Mouse (Mus musculus) cerebellum, postnatal 4 days (tissue): ENCODE measurements around the gene Prr7.
A peak's percentile ranks its signal among the peaks of the same experiment; 100 is the strongest.

Source experiments
- DNase-seq, 2 experiments: peaks; one replicate each; pipeline ENCODE4 v3.0.0; 2022; ENCODE audit warnings: low spot score in 2 of 2, mixed read lengths in 1 of 2

Prr7 gene

GRCm38 (mm10) chr13:55448131-55448530, 15.9 kb upstream of the Prr7 start:
- DNase-seq: no peak

- DNase-seq: no peak
These were observed 14.9 kb upstream of the Prr7 start for GRCm38 (mm10) chr13:55449205-55449604.

DNA sequence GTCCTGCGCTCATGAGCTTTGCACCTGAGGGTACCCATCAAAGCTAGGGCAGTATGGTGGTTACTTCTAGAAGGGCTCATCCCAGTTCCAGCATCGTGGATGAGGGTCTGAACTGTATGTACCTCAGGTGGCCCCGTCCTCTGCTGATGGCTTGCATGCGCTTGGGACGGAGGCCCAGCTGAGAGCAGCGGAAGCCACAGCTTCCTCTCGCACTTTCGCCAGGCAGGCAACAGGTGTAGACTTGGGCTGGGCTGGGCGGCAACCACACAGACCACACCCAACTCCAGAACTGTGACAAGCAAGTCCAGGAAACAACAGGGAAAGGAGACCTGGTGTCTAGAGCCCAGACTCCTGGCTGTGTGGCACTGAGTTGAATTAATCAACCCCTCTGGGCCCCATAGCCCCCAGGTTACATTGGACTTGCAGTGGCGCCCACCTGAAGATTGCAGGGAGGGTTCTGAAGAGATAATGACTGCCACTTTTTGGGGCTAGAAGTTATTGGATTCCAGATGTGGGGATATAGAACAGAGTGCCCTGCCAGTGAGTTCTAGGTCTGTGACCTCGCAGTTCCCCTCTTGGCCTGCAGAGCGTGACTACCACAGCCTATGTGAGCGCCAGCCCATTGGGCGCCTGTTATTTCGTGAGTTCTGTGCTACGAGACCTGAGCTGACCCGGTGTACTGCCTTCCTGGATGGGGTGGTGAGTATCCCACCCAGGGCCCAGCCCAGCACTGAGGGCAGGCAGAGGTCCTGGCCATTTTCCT, 14.2 kb upstream of the Prr7 start:
- DNase-seq: no peak

DNA sequence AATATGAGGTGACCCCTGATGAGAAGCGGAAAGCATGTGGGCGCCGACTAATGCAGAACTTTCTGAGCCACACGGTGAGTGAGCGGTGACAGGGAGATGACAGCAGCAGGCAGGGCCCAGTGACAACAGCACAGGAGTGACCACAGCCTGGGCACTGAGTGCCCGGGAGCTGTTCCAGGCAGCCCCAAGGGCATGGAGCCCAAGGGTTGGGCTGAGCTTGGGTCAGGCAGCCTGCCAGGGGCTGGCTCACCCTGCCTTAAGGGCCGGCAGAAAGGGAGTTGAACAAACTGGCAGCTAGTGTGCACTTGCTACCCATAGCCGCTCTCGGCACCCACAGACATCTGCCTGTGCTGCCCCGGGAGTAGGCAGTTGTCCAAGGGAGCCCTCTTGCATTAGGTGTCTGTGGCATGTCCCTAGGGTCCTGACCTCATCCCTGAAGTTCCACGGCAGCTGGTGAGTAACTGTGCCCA, 13.5 kb upstream of the Prr7 start:
- peak in 1 of 2 experiments; percentile 73 for DNase-seq

DNA sequence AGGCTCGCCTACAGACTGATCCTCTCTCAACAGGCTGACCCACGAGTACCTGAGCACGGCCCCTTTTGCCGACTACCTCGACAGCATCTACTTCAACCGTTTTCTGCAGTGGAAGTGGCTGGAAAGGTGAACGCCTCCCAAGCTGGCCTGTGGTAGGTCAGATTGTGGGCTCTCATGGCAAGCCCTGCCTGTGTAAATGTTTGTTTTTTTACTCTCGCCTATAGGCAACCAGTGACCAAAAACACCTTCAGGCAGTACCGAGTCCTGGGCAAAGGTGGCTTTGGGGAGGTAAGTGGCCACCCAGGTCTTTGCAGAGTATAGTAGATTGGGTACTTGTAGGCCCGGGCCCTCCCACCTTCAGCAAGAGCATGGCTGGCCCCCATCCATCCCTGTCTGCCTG, 12.8 kb upstream of the Prr7 start:
- no peak for DNase-seq

GRCm38 (mm10) chr13:55451785-55452549, 12.1 kb upstream of the Prr7 start:
- DNase-seq: no peak

GRCm38 (mm10) chr13:55462965-55463364, 1.1 kb upstream of the Prr7 start:
- no peak for DNase-seq

DNA sequence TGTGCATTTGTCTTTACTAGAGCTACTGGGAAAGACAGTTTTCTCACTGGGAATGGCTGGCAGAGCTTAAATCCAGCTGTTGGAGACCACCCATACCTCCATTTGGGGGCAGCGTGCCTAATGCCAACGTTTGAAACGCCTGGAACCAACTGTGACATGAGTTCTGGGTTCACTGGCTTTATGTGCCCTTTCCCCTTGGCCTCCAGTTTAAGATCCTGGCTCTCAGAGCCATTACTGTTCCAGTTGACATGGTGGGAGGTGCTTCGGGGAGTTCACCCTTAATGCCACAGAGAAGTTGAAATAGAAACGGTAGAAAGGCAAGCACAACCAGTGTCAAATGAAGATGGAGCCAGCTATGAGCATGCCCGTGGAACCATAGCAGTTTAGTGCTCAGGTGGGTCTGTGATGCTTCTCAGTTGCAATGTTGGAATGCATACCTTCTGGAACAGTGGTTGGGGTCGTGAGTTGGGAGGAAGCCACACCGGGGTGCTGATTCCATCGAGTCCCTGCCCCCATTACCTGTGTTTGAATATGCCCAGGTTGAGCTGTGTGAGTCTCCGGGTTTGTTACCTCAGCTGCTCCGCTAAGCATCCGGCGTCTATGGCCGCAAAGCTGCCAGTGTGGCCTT, 554 bp upstream of the Prr7 start:
- DNase-seq: no peak

DNA sequence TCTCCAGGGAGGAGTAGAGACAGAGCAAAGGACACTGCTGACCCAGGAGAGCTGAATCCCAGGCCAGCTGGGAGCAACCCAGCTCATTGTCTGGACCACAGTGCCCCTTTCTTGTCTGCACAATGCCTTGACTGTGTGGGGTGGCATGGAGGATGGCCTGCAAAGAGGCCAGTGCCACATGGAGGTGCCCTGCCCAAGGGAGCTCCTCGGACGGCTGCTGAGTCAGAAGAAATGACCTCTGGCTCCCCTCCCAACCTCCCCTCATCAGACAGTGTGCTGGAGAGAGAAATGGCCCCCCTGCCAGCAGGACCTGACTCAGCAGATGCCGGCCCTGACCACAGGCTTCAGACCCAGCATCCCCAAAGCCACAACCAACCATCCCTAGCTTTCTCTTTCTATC, 1.1 kb downstream of the Prr7 start:
- DNase-seq: no peak

DNA sequence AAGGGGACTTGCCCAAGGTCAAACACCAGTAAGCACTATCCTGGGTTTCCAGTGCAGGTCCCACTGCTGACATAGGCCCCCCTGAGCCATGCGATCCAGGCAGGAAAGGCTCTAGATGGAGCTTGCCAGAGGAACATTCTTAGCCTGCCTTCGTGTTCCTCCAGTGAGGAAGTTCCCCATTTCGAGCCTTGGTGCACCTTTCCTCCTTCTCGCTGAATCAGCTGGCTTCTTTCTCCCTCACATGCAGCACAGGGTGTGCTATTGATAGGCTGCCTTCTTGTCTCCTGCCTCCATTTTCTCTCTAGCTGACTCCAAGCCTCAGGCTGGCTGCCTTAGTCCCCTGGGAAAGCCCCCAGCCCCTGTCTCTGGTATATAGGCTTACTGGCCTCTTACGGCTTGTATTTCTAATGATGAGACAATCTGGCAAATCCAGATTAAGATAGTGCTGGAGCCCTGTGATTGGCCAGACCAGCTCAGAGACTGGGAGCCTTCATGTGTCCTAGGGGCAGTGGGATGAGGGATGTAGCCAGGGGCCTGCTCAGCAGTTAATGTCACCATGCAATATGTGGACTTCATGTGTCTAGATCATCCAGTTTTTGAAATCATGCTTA, 1.9 kb downstream of the Prr7 start:
- no peak for DNase-seq

DNA sequence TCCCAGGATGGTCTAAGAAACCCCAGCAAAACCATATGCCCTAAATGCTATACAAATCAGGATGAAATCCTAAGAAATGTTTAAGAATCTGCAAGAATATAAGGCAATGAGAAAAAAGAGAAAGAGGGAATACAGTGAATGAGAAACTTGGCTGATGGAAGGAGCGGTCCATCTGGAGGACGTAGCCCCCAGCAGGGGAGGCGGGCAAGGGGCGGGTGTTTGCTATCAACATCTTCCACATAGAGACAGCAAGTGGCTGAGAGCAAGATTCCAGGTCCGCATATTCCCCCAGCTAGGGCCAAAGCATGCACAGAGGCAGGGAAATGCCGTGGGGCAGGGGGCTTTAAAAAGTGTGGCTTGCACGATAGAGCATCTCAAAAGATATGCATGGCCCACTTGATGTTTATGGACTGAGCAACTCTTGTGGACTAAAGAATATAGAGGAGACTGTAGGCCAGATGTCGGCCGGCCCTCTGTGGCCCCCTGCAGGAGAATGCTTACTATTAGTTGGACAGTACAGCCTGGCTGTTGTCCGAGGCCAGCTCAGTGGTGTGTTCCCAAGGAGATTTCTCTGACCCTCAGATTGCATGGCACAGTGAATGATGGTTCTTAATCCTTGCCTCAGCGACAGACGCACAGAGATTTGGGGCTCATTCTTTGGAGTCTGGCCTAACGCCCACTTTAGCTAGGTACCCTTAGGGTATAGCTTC, 4.9 kb downstream of the Prr7 start:
- no peak for DNase-seq

GRCm38 (mm10) chr13:55470372-55470771, 6.3 kb downstream of the Prr7 start:
- peak; percentile 58 to 80 for DNase-seq

GRCm38 (mm10) chr13:55471156-55471818, 7.2 kb downstream of the Prr7 start:
- DNase-seq: peak; percentile 84 to 97

- no peak for DNase-seq
These were observed 7.7 kb downstream of the Prr7 start for GRCm38 (mm10) chr13:55471819-55472131.

- peak; percentile 51 to 73 for DNase-seq
These were observed 8.3 kb downstream of the Prr7 start for GRCm38 (mm10) chr13:55472132-55473022.

DNA sequence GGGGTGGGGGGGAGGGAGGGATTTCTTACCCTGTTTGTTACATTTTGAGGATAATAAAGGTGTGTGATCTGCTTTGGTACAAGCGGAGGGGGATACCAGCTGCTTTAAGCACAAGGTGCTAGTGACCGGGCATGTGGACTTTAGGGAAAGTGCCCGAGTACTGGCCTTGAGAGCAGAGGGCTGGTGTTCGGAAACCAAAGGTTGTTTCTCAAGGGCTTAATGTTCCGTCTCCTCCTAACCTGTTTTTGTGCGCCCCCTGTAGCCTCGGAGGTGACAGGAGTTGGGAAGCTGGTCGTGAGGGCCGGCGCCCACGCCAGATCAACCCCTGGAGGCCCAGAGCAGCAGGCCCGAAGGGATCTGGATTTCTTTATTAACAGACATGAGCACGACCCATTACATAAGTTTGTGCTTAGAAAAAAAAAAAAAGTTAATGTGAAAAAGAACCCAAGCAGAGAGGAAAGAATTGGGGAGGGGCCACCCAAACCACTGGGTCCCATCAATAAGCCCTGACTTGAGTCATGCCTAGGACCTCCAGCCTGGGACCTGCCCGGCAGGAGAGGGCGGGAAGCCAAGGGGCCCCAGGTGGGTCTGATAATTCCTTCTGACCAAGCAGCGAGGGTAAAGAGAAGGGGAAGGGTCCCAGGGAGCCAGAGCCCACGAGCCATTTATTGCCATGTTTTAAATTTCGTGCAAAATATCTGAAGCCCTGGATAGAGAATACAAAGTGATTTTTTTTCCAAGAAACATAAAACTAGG, 9.2 kb downstream of the Prr7 start:
- DNase-seq: no peak

DNA sequence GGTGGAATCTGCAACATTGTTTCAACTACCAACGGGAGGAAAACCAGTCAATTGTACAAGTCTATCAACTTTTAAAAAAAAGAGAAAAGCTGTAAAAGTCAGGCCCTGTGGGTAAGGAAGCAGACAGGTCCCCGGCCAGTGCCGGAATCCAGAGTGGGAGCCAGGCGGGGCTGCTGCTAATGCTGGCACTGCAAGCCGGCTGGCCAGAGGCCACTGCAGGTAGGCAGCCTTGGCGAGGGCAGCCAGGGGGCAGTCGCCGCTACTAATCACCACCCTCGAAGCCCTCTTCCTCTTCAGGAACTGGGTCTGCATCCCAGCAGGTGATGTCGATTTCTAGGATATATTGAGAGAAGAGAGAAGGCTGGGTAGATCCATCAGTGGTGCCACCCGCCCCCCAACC, 9.9 kb downstream of the Prr7 start:
- DNase-seq: no peak

DNA sequence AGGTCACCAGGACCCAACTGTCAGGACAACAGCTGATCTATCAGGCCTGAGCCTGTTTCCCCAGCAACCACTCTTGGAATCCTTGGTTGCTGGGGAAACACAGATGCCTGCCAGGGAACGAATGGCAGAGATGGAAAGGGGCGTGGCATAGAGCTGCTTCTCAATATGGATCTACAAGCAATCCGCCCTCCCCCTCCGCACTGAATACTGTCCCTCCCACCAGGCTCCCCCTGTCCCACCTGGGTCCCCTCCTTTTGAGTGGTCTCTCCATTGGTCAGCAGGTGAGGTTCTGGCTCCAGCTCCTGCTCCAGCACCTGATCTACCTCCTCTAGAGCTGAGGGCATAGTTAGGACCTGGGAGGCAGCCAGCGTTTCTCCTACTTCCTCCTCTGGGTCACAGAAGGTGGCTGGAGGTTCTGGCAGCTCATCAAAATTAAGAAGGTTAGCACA, 10.6 kb downstream of the Prr7 start:
- DNase-seq: peak in 1 of 2 experiments; percentile 66

- DNase-seq: no peak
These were observed 11.7 kb downstream of the Prr7 start for GRCm38 (mm10) chr13:55475750-55476149.
